Mouse (Mus musculus): ENCODE measurements around the gene Epha1. TPM values are rescaled to one million over a fixed set of nuclear protein-coding genes. Genes with fewer than 3 reads are reported as not detected.

Epha1 gene
- polyA plus RNA-seq, 1 experiment, result 64.8 TPM

GRCm38 (mm10) chr6:42364066-42364465, 9.0 kb downstream of the Epha1 start:
- no peak overlapping the region for H3K4me3 ChIP-seq (ENCODE audit: low read depth, low read length)
- peaks cover 5% of the 10 kb centered on the region for H3K4me1 ChIP-seq (ENCODE audit: control insufficient read depth, insufficient read depth, insufficient read length, low read length)
- no peak overlapping the region for H3K27ac ChIP-seq (ENCODE audit: insufficient read depth, low read depth, low read length)
- 84% methylated on average over 4 of the region's 4 CpGs for WGBS
- TF ChIP-seq CTCF (IDR thresholded peaks at IDR 0.05; ENCODE audit: extremely low read depth, insufficient read length, insufficient replicate concordance, low read depth, low read length), result no peak
- H3K27me3 ChIP-seq (ENCODE audit: control insufficient read depth, insufficient read depth, low read length), result no peaks in the 10 kb centered on the region
- peaks cover 70% of the 10 kb centered on the region for H3K36me3 ChIP-seq (ENCODE audit: control insufficient read depth, insufficient read depth, low read length)

- 57% methylated on average over 3 of the region's 3 CpGs for WGBS
- Histone ChIP-seq H3K27ac (ENCODE audit: insufficient read depth, low read depth, low read length) (no peak overlapping the region), H3K4me1 (ENCODE audit: control insufficient read depth, insufficient read depth, insufficient read length, low read length) (peaks cover 6% of the 10 kb centered on the region), H3K27me3 (ENCODE audit: control insufficient read depth, insufficient read depth, low read length) (no peaks in the 10 kb centered on the region), H3K36me3 (ENCODE audit: control insufficient read depth, insufficient read depth, low read length) (peaks cover 80% of the 10 kb centered on the region), H3K4me3 (ENCODE audit: low read depth, low read length) (no peak overlapping the region)
- TF ChIP-seq POLR2A (IDR thresholded peaks at IDR 0.05; ENCODE audit: low read depth, low read length) (no peak), CTCF (IDR thresholded peaks at IDR 0.05; ENCODE audit: extremely low read depth, insufficient read length, insufficient replicate concordance, low read depth, low read length) (no peak)
Measured at GRCm38 (mm10) chr6:42362974-42363373, 10.1 kb downstream of the Epha1 start.

- Histone ChIP-seq H3K36me3 (ENCODE audit: control insufficient read depth, insufficient read depth, low read length) (peaks cover 81% of the 10 kb centered on the region), H3K27me3 (ENCODE audit: control insufficient read depth, insufficient read depth, low read length) (no peaks in the 10 kb centered on the region), H3K27ac (ENCODE audit: insufficient read depth, low read depth, low read length) (no peak overlapping the region), H3K4me3 (ENCODE audit: low read depth, low read length) (no peak overlapping the region), H3K4me1 (ENCODE audit: control insufficient read depth, insufficient read depth, insufficient read length, low read length) (peaks cover 3% of the 10 kb centered on the region)
- no peak for TF ChIP-seq CTCF (IDR thresholded peaks at IDR 0.05; ENCODE audit: extremely low read depth, insufficient read length, insufficient replicate concordance, low read depth, low read length)
- no peak for TF ChIP-seq POLR2A (IDR thresholded peaks at IDR 0.05; ENCODE audit: low read depth, low read length)
- 97% methylated on average over 1 of the region's 1 CpGs for WGBS
Measured at GRCm38 (mm10) chr6:42362497-42362896, 10.6 kb downstream of the Epha1 start.

- no peak overlapping the region for H3K27ac ChIP-seq (ENCODE audit: insufficient read depth, low read depth, low read length)
- TF ChIP-seq CTCF (IDR thresholded peaks at IDR 0.05; ENCODE audit: extremely low read depth, insufficient read length, insufficient replicate concordance, low read depth, low read length), result no peak
- TF ChIP-seq POLR2A (IDR thresholded peaks at IDR 0.05; ENCODE audit: low read depth, low read length), result no peak
- no peak overlapping the region for H3K4me3 ChIP-seq (ENCODE audit: low read depth, low read length)
- H3K4me1 ChIP-seq (ENCODE audit: control insufficient read depth, insufficient read depth, insufficient read length, low read length), result peaks cover 7% of the 10 kb centered on the region; the same call in 1 of the 2 replicates
- 83% methylated on average over 1 of the region's 1 CpGs for WGBS
- peaks cover 80% of the 10 kb centered on the region for H3K36me3 ChIP-seq (ENCODE audit: control insufficient read depth, insufficient read depth, low read length)
- no peaks in the 10 kb centered on the region for H3K27me3 ChIP-seq (ENCODE audit: control insufficient read depth, insufficient read depth, low read length)
Measured at GRCm38 (mm10) chr6:42362074-42362473, 11.0 kb downstream of the Epha1 start.

- no peak overlapping the region for H3K4me3 ChIP-seq (ENCODE audit: low read depth, low read length)
- no peak overlapping the region for H3K27ac ChIP-seq (ENCODE audit: insufficient read depth, low read depth, low read length)
- TF ChIP-seq POLR2A (IDR thresholded peaks at IDR 0.05; ENCODE audit: low read depth, low read length) (no peak), CTCF (IDR thresholded peaks at IDR 0.05; ENCODE audit: extremely low read depth, insufficient read length, insufficient replicate concordance, low read depth, low read length) (no peak)
- peaks cover 12% of the 10 kb centered on the region for H3K4me1 ChIP-seq (ENCODE audit: control insufficient read depth, insufficient read depth, insufficient read length, low read length)
- H3K27me3 ChIP-seq (ENCODE audit: control insufficient read depth, insufficient read depth, low read length), result no peaks in the 10 kb centered on the region
- peaks cover 83% of the 10 kb centered on the region for H3K36me3 ChIP-seq (ENCODE audit: control insufficient read depth, insufficient read depth, low read length)
- WGBS, result 92% methylated on average over 13 of the region's 13 CpGs
Measured at GRCm38 (mm10) chr6:42361041-42361895, 11.8 kb downstream of the Epha1 start.

- no peak for TF ChIP-seq CTCF (IDR thresholded peaks at IDR 0.05; ENCODE audit: extremely low read depth, insufficient read length, insufficient replicate concordance, low read depth, low read length)
- no peak for TF ChIP-seq POLR2A (IDR thresholded peaks at IDR 0.05; ENCODE audit: low read depth, low read length)
- H3K4me3 ChIP-seq (ENCODE audit: low read depth, low read length), result no peak overlapping the region
- H3K36me3 ChIP-seq (ENCODE audit: control insufficient read depth, insufficient read depth, low read length), result peaks cover 86% of the 10 kb centered on the region
- H3K27ac ChIP-seq (ENCODE audit: insufficient read depth, low read depth, low read length), result no peak overlapping the region
- peaks cover 18% of the 10 kb centered on the region for H3K4me1 ChIP-seq (ENCODE audit: control insufficient read depth, insufficient read depth, insufficient read length, low read length)
- no peaks in the 10 kb centered on the region for H3K27me3 ChIP-seq (ENCODE audit: control insufficient read depth, insufficient read depth, low read length)
- 85% methylated on average over 6 of the region's 6 CpGs for WGBS
Measured at GRCm38 (mm10) chr6:42360231-42360840, 12.7 kb downstream of the Epha1 start.
